Mouse (Mus musculus): ENCODE results near the gene Gstm1.

Gstm1 gene

DNA sequence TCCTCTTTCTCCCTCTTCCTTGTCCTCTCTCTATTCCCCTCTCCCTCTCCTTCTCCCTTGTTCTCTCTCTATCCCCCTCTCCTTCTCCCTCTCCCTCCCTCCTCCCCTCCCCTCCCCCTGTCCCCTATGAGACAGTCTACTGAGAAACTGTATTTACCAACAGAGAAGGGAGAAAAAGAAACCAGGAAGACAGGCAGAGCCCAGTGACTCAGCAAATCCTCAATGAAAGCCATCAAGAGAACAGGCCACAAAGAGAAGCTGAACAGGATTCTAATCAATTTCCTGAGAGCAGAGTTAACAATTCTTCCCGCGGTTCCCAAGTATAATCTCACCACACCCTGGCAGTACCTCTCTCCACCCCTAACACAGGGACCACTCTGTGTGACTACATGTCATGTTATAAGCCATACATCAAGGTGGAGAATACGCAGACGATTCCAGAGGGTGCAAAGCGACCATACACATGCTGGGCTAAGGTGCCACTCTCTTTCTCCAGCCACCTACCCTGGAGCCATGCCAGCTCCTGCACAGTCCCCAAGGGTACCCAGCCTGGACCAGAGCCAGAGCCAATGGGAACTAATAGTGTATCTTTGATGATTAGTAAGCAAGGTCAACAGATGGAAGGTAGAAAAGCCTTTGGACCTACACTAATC lies 53.0 kb downstream of the Gstm1 start:
- no peak for DNase-seq (ENCODE audit: low spot score in 2 of 2)

GRCm38 (mm10) chr3:107964026-107964425 lies 53.7 kb downstream of the Gstm1 start:
- DNase-seq (ENCODE audit: low spot score in 2 of 2) = no peak

Data from thymus, postnatal 10 days (tissue).